Mouse (Mus musculus) neural tube, embryonic 15.5 days (tissue): ENCODE measurements at regions not wholly inside any gene's neighbourhood (a gene's known extent, or its start where the extent isn't known, plus 50 kb on each side); places are given as distances from the start of the nearest gene placed in this dataset.
"Not testable (repeated sequence)": the region's sequence is repeated elsewhere in the genome, so short reads cannot be mapped to it uniquely, and the experiment has no call there.

Experiments
- ATAC-seq: fragments of 200-750 bp; cut with Nextera tagmentation; 2 replicates; pipeline ENCODE4 v1.8.0; 2017; ENCODE audit warnings: mild to moderate bottlenecking, moderate TSS enrichment, moderate library complexity; ENCODE audit not compliant: low FRiP score
- H3K27ac ChIP-seq: fragments of 300-500 bp; sonication (generic); replicated peaks from 2 replicates; pipeline ENCODE4 v1.5.1; 2015; ENCODE audit warnings: mild to moderate bottlenecking, inconsistent platforms
- H3K27me3 ChIP-seq: fragments of 300-500 bp; sonication (generic); replicated peaks from 2 replicates; pipeline ENCODE4 v1.6.1; 2015; ENCODE audit warnings: inconsistent platforms
- H3K36me3 ChIP-seq: fragments of 300-500 bp; sonication (generic); 2 replicates; pipeline ENCODE4 v1.6.1; 2015; ENCODE audit warnings: inconsistent platforms
- H3K4me1 ChIP-seq: fragments of 300-500 bp; sonication (generic); 2 replicates; pipeline ENCODE4 v1.6.1; 2015; ENCODE audit warnings: inconsistent platforms
- H3K4me2 ChIP-seq: fragments of 300-500 bp; sonication (generic); 2 replicates; pipeline ENCODE4 v1.6.1; 2015; ENCODE audit warnings: inconsistent platforms, mild to moderate bottlenecking, moderate library complexity
- H3K4me3 ChIP-seq: fragments of 300-500 bp; sonication (generic); replicated peaks from 2 replicates; pipeline ENCODE4 v1.5.1; 2015; ENCODE audit warnings: mild to moderate bottlenecking, inconsistent platforms
- H3K9ac ChIP-seq: fragments of 300-500 bp; sonication (generic); replicated peaks from 2 replicates; pipeline ENCODE4 v1.6.1; 2015; ENCODE audit warnings: mild to moderate bottlenecking, inconsistent platforms
- H3K9me3 ChIP-seq: fragments of 300-500 bp; sonication (generic); replicated peaks from 2 replicates; pipeline ENCODE4 v1.6.1; 2016; ENCODE audit warnings: inconsistent platforms
- WGBS: fragments of 180-500 bp; shearing (Covaris S2); methylation state at CpG from one replicate; pipeline ENCODE4 v1.1.7; 2015; ENCODE audit warnings: mixed read lengths; 5-methylcytosine and 5-hydroxymethylcytosine counted together

GRCm38 (mm10) chr5:3206160-3206559 lies 135.1 kb upstream of the Cdk6 start:
- H3K4me2 ChIP-seq: not testable (repeated sequence)

GRCm38 (mm10) chr5:3208293-3208692 lies 133.0 kb upstream of the Cdk6 start:
- H3K9ac ChIP-seq, H3K27ac ChIP-seq, H3K4me3 ChIP-seq, H3K4me2 ChIP-seq, H3K4me1 ChIP-seq, H3K27me3 ChIP-seq, H3K9me3 ChIP-seq, H3K36me3 ChIP-seq, ATAC-seq: not testable (repeated sequence)
- WGBS: 92% methylated on average over 4 of the region's 4 CpGs

More at GRCm38 (mm10) chr5:3206160-3206559, 135.1 kb upstream of the Cdk6 start:
- H3K36me3 ChIP-seq, H3K27ac ChIP-seq, H3K4me3 ChIP-seq, ATAC-seq, H3K9me3 ChIP-seq, H3K27me3 ChIP-seq, H3K4me1 ChIP-seq, H3K9ac ChIP-seq: not testable (repeated sequence)
- 82% methylated on average over 5 of the region's 5 CpGs for WGBS

- Histone ChIP-seq H3K4me3 (no peak overlapping the region), H3K27me3 (no peaks in the 10 kb centered on the region), H3K36me3 (no peaks in the 10 kb centered on the region), H3K9me3 (no peaks in the 10 kb centered on the region), H3K4me1 (no peaks in the 10 kb centered on the region), H3K27ac (no peak overlapping the region), H3K9ac (no peak overlapping the region), H3K4me2 (no peak overlapping the region)
- WGBS: 95% methylated on average over 3 of the region's 3 CpGs
- ATAC-seq: no peak
Measured at GRCm38 (mm10) chr5:3211284-3211683, 130.0 kb upstream of the Cdk6 start.

- H3K4me3 ChIP-seq: no peak overlapping the region
- WGBS: 87% methylated on average over 5 of the region's 5 CpGs
- no peaks in the 10 kb centered on the region for H3K27me3 ChIP-seq
- ATAC-seq: no peak
- H3K36me3 ChIP-seq: no peaks in the 10 kb centered on the region
- H3K4me2 ChIP-seq: no peak overlapping the region
- H3K9ac ChIP-seq: no peak overlapping the region
- H3K27ac ChIP-seq: no peak overlapping the region
- H3K4me1 ChIP-seq: no peaks in the 10 kb centered on the region
- H3K9me3 ChIP-seq: no peaks in the 10 kb centered on the region
Measured at GRCm38 (mm10) chr5:3216053-3216452, 125.2 kb upstream of the Cdk6 start.

GRCm38 (mm10) chr5:3219230-3219629 lies 122.1 kb upstream of the Cdk6 start:
- H3K4me3 ChIP-seq: no peak overlapping the region
- H3K4me2 ChIP-seq: no peak overlapping the region
- no peaks in the 10 kb centered on the region for H3K36me3 ChIP-seq
- H3K27ac ChIP-seq: no peak overlapping the region
- no peak for ATAC-seq
- H3K4me1 ChIP-seq: no peaks in the 10 kb centered on the region
- WGBS: 42% methylated on average over 4 of the region's 4 CpGs
- H3K27me3 ChIP-seq: no peaks in the 10 kb centered on the region
- no peak overlapping the region for H3K9ac ChIP-seq
- no peaks in the 10 kb centered on the region for H3K9me3 ChIP-seq

- Histone ChIP-seq H3K4me1 (no peaks in the 10 kb centered on the region), H3K4me3 (no peak overlapping the region), H3K36me3 (no peaks in the 10 kb centered on the region), H3K4me2 (no peak overlapping the region), H3K9me3 (no peaks in the 10 kb centered on the region), H3K9ac (no peak overlapping the region), H3K27me3 (no peaks in the 10 kb centered on the region), H3K27ac (no peak overlapping the region)
- 84% methylated on average over 3 of the region's 3 CpGs for WGBS
- ATAC-seq: no peak
Measured at GRCm38 (mm10) chr5:3219770-3220169, 121.5 kb upstream of the Cdk6 start.

- not testable (repeated sequence) for H3K9me3 ChIP-seq, H3K27ac ChIP-seq, ATAC-seq, H3K4me3 ChIP-seq, H3K9ac ChIP-seq, H3K36me3 ChIP-seq, H3K27me3 ChIP-seq, H3K4me1 ChIP-seq, H3K4me2 ChIP-seq
- 83% methylated on average over 4 of the region's 4 CpGs for WGBS
Measured at GRCm38 (mm10) chr5:3223819-3224218, 117.5 kb upstream of the Cdk6 start.

GRCm38 (mm10) chr5:3224392-3225054 lies 116.8 kb upstream of the Cdk6 start:
- not testable (repeated sequence) for H3K4me3 ChIP-seq, ATAC-seq, H3K9me3 ChIP-seq, H3K9ac ChIP-seq, H3K4me1 ChIP-seq, H3K27me3 ChIP-seq, H3K36me3 ChIP-seq, H3K27ac ChIP-seq, H3K4me2 ChIP-seq
- WGBS: 46% methylated on average over 14 of the region's 14 CpGs

- WGBS: 27% methylated on average over 8 of the region's 8 CpGs
- not testable (repeated sequence) for H3K4me2 ChIP-seq, H3K4me3 ChIP-seq, ATAC-seq, H3K9ac ChIP-seq, H3K27me3 ChIP-seq, H3K9me3 ChIP-seq, H3K27ac ChIP-seq, H3K4me1 ChIP-seq, H3K36me3 ChIP-seq
Measured at GRCm38 (mm10) chr5:3225358-3225757, 115.9 kb upstream of the Cdk6 start.

GRCm38 (mm10) chr5:3244067-3244466 lies 97.2 kb upstream of the Cdk6 start:
- not testable (repeated sequence) for H3K9ac ChIP-seq, H3K4me3 ChIP-seq, H3K9me3 ChIP-seq, H3K36me3 ChIP-seq, H3K4me2 ChIP-seq, H3K27me3 ChIP-seq, ATAC-seq, H3K4me1 ChIP-seq, H3K27ac ChIP-seq
- WGBS: 87% methylated on average over 2 of the region's 2 CpGs

- Histone ChIP-seq H3K27me3 (no peaks in the 10 kb centered on the region), H3K27ac (no peak overlapping the region), H3K36me3 (no peaks in the 10 kb centered on the region), H3K4me3 (no peak overlapping the region), H3K9ac (no peak overlapping the region), H3K4me2 (no peak overlapping the region), H3K9me3 (no peaks in the 10 kb centered on the region), H3K4me1 (no peaks in the 10 kb centered on the region)
- 86% methylated on average over 2 of the region's 2 CpGs for WGBS
- no peak for ATAC-seq
Measured at GRCm38 (mm10) chr5:3247333-3247732, 94.0 kb upstream of the Cdk6 start.

- 85% methylated on average over 2 of the region's 2 CpGs for WGBS
- H3K27ac ChIP-seq: no peak overlapping the region
Measured at GRCm38 (mm10) chr5:3250273-3250672, 91.0 kb upstream of the Cdk6 start.

GRCm38 (mm10) chr5:3260289-3260688 lies 81.0 kb upstream of the Cdk6 start:
- Histone ChIP-seq H3K4me1 (no peaks in the 10 kb centered on the region), H3K4me2 (no peak overlapping the region), H3K27ac (no peak overlapping the region), H3K27me3 (no peaks in the 10 kb centered on the region), H3K4me3 (no peak overlapping the region), H3K9ac (no peak overlapping the region), H3K36me3 (no peaks in the 10 kb centered on the region), H3K9me3 (no peaks in the 10 kb centered on the region)
- no peak for ATAC-seq
- 82% methylated on average over 1 of the region's 1 CpGs for WGBS

More at GRCm38 (mm10) chr5:3250273-3250672, 91.0 kb upstream of the Cdk6 start:
- Histone ChIP-seq H3K4me3 (no peak overlapping the region), H3K27me3 (no peaks in the 10 kb centered on the region), H3K9me3 (no peaks in the 10 kb centered on the region), H3K36me3 (no peaks in the 10 kb centered on the region), H3K9ac (no peak overlapping the region), H3K4me2 (no peak overlapping the region), H3K4me1 (no peaks in the 10 kb centered on the region)
- no peak for ATAC-seq
